Mouse (Mus musculus) layer of hippocampus, postnatal 36 days (tissue): Measurements from ENCODE around the gene Vgll4. TPM values are rescaled to one million over a fixed set of nuclear protein-coding genes. Genes with fewer than 3 reads are reported as not detected.

Experiments used
- DNase-seq, 2 experiments: peaks; one replicate each; pipeline ENCODE4 v3.0.0; 2022
- total RNA-seq, 2 experiments: library from RNA; stranded (reverse); gene quantifications; 2 replicates each; pipeline ENCODE4 v1.2.3; 2021

The Vgll4 gene
- total RNA-seq = 10 to 100 TPM; 43.2 to 48.8 TPM

DNA sequence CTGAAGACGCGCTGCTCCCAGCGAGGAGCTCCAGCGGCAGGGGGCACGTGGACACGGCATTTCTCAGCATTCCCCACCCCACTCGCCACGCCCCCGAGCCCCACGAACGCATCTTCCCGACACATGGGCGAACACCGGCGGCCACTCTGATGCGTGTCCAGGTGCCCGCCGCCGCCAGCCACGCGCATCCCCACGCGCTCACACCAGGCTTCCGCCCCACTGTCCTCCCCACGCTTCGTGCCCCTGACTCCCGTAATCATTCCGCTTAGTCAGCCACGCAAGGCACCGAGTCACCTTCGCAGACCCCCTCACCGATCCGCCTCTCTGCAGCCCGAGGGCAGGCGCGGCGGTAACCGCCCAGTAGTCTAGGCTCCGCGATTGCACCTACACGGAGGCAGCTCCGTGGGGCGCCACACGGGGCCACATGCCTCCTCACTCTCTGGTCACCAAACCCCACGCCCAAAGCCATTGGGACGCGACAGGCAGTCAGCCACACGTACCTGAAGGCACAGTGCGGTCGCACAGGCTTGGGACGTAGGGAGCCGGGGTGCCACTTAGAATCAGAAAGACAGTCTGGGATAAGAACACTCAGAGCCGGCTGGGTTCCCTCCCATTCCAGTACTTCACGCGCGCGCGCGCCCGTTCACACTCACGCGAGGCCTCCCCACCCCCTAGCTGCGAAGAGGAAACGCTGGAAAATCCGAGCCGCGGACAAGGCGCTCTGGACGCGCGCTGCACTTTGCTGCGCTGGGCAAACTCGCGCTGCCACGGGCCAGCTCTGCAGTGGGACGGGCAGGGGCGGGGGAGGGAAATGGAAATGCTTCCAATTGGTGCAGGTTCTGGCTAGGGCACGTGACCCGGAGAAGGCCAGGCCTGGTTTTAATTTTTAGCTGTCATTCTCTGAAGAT is at the start of gene Vgll4:
Gene Vgll4 (minus strand): TSS at position 782 of the 908 bp plus-strand sequence.
- peak; percentile 56 to 62 for DNase-seq

DNA sequence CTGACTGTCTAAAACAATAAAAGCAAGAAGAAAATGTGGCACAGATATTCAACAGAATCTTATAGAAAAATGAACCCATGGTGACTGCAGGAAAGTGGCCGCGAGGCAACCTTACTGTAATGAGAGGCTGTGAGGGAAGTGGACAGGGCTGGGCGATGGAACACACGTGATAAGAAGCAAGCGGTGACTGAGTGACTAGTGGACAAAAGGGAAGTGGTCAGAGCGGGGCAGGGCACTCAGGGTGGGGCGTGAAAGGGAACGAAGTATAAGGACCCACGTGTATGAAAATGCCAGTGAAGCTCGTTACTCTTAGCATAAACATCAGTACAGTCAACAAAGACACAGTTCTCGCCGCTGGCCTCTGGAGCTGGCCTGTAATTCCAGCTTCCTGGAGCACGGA is 45.7 kb upstream of the Vgll4 start:
- no peak for DNase-seq

GRCm38 (mm10) chr6:115013574-115013973 is 43.8 kb upstream of the Vgll4 start:
- no peak for DNase-seq

GRCm38 (mm10) chr6:115011792-115012191 is 42.0 kb upstream of the Vgll4 start:
- DNase-seq = no peak

GRCm38 (mm10) chr6:115010815-115011214 is 41.0 kb upstream of the Vgll4 start:
- no peak for DNase-seq

DNA sequence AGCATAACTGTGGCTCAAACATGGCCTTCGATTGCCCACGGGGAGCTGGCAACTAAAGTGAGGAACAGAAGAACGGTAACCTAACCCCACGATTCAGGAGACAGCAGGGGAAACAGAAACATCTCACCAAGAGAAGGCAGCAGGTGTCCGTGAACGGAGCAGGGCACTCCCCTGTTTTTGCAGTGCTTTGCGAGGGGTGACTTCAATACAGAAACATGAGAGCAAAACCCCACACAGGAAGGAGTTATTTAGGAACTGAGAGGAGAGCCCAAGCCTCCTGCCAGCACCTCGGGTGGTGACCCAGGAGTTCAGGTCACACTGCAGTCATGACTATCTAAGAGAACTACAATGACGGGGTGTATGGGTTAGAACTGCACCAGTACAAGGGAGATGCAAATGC is 40.5 kb upstream of the Vgll4 start:
- DNase-seq = no peak

GRCm38 (mm10) chr6:115007728-115008127 is 37.9 kb upstream of the Vgll4 start:
- DNase-seq = peak; percentile 72 to 77

DNA sequence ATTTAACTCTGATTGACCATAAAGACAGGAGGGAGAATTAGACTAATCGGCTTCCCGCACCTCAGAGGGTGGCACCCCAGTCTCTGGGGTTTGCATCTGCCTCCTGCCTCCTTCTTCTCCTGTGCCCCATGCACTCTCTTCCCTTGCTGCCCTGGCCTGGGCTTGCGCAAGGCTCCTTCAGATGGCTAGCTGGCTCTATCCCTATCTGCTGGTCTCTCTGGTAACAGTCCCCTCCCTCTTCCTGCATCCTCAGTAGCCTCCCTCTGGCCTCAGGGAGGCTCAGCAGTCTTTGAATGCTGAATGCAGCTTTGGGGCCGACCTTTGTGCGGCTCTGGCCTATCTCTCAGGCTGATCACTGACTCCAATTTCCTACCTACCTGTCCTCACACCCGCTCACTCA is 37.2 kb upstream of the Vgll4 start:
- DNase-seq = no peak

- DNase-seq = no peak
These were observed 36.3 kb upstream of the Vgll4 start for GRCm38 (mm10) chr6:115006065-115006464.

DNA sequence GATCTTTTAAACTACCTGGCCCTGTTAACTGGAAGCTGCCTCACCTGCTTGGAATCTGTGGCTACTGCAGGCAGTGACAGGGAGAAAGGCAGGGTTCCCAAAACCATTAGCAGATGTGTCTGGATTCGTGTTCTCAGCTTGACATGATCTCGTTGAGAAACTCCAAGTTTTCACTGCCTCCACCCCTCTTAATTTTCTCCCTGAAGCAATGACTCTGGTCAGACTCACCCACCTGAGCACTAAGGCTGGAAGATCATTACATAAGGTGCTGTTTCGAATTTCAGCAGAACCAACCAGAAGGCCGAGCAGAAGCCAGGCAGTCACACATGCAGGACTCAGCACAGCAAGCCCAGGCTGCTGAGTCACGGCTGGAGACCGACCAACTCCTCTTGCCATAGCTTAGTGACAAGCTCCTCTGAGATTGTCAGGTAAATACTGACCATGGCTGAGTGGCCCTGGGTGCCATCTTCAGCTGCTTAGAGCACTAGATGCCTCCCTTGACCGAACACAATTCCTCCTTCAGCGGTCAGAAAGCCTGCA is 35.6 kb upstream of the Vgll4 start:
- DNase-seq = peak; percentile 48 to 53

DNA sequence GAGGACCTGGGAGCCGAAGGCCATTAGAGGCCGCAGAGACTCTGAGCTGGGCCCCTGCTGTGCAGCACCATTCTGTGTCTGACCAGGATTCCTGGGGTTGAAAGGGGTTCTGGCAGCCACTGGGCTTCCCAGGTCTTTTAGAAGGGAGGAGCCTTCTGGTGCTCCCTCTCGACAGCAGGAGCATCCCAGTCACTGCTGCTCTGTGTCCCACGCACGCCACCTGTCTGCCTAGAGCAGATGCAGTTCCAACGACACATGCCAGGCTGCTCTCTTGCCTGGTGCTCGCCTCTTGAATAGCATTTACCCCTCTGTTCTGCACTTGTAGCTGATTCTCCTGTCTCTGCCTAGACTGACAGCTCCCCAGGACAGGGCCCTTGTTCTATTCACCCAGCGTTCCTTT is 34.8 kb upstream of the Vgll4 start:
- peak; percentile 82 for DNase-seq

- no peak for DNase-seq
These were observed 28.7 kb upstream of the Vgll4 start for GRCm38 (mm10) chr6:114998374-114999031.

GRCm38 (mm10) chr6:114997471-114997870 is 27.7 kb upstream of the Vgll4 start:
- DNase-seq = no peak

DNA sequence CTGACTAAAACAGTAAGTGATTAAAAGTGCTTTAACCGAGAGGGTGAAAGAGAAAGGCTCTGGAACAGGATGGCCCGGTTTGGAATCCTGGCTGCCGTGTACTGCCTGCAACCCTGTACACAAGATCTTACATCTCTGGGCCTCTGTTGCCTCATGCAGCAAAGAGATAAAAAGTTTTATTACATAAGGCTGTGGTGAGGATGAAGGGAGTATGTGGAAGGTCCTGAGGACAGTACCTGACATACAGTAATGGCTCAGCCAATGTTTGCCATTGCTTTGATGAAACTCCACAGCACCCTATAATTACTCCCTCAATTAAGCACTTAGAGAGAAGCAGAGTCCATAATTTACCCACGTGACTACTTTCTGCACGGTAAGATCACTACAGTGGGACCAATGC is 27.1 kb upstream of the Vgll4 start:
- DNase-seq = no peak

DNA sequence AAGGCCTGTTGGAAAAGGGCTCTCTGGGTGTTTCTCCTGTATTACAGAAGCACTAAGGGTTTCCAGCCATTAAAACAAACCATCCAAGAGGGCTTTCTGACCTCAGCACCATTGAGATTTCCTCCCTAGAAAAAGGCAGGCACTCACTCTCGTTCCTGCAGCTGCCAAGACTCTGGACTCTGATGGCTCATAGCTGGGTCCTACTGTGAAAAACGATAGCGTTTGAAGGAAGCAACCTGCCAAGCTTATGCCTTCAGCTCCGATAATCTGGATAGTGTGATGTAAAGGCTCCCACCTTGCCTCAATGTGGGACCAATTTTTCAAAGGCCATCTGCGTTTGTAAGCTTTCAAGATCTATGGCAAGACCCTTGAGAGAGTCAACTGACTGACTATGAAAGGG is 24.3 kb upstream of the Vgll4 start:
- DNase-seq = no peak

GRCm38 (mm10) chr6:114993659-114994058 is 23.9 kb upstream of the Vgll4 start:
- DNase-seq = no peak

GRCm38 (mm10) chr6:114991909-114992308 is 22.1 kb upstream of the Vgll4 start:
- no peak for DNase-seq

DNA sequence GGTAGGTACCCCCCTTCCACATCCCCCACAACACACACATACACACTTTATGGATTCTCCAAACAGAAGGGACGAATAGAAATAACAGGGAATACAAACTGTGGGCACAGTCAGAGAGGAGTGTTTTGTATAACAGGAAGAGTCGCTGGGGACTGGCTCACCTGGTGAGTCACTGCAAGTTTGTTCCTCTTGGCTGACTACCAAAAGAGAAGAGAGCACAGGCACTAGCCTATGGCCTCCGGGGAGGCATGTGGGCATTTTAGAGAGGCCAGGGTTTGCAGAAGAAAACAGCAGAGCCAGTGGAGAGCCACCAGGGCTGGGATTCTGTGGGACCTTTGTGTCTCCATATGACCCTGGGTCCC is 18.8 kb upstream of the Vgll4 start:
- no peak for DNase-seq

GRCm38 (mm10) chr6:114987966-114988618 is 18.3 kb upstream of the Vgll4 start:
- no peak for DNase-seq

- no peak for DNase-seq
These were observed 12.9 kb upstream of the Vgll4 start for GRCm38 (mm10) chr6:114982671-114983070.

DNA sequence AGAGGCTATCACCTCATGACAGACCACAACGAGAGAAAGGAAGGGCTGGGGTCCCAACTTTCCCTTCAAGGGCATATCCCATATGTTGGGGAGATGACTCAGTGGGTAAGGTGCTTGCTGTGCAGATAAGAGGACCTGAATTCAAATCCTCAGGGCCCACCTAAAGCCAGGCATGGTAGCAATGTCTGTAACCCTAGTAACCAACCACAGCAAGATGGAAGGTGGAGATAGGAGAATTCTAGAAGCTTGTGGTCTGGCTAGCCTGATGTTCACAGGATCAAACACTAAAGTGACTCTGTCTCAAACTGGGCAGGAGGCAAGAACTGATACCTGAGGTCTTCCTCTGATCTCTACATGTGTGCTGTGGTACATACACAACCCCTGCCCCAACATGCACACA is 9.9 kb upstream of the Vgll4 start:
- no peak for DNase-seq

- peak; percentile 40 to 41 for DNase-seq
These were observed 7.2 kb upstream of the Vgll4 start for GRCm38 (mm10) chr6:114976915-114977419.

DNA sequence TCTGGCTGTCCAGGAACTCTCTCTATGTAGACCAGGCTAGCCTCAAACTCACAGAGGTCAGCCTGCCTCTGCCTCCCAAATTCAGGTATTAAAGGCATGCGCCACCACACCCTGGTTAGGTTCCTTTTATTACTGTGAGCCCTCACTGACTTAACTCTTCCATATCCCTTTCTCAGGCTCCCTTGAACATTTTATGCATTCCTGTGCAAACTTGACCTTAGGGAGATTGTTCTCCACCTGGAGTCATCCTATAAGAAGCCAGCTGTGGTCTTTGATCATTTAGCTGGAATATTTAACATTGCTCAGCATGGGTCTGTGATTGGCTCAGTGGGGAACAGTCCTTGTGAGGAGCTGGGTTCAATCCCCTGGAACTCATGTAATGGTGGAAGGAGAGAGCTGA is 4.5 kb upstream of the Vgll4 start:
- no peak for DNase-seq
